Mouse (Mus musculus): ENCODE results near the gene Sec23b.
"Not testable (repeated sequence)": the region's sequence is repeated elsewhere in the genome, so short reads cannot be mapped to it uniquely, and the experiment has no call there.

The Sec23b gene

DNA sequence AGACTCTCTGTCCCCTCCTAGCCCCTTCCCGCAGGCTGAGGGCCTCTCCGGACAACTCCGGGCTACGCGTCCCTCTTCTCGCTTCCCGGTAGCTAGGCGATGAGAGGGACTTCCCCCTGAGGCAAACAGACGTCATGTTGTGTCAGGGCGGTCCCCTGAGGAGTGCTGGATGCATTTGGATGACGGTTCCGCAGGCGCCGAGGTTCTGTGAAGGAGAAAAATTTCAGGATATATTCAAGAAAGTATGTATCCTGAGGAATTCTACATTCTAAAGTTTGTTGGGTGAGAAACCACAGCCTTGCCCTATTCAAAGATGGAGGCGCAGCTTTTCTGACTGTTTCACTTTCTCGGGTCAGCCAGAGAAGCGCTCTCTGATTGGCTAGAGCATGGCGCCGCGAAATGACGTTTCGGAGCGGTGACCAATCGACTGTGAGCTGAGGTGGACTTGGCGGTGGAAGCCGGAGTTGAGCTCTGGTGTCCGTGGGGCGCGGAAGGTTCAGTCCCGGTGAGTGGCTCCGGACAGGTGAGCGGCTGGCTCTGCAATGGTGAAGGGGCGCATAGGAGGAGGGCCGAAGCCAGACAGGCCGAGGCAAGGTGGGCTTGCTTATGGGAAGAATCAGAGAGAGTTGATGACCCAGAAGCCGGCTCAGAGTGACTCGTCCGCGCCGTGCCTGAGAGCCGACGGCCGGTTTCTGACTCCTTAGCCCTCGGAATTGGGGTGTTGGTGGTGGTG, at the start of gene Sec23b:
Gene Sec23b, plus strand, starts transcription at position 410 of the 733 bp plus-strand sequence.
- peak; percentile 99 for ATAC-seq (ENCODE audit: insufficient number of reproducible peaks, low FRiP score, low TSS enrichment)

DNA sequence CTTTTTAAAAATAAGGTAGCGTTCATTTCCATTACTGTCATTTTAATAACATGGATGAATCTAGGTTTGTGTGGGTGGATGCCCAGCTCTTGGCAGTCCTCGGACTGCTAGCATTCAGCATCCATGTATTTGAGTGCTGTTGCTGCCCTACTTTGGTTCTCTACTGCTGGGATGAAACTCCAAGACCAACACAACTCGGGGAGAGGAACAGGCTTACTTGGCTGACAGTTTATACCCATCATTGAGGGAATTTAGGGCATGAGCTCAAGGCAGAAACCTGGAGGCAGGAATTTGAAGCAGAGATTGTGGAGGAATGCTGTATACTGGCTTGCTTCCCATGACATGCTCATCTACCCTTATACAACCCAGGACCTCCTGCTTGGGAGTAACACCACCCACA, 41.4 kb upstream of the Sec23b start:
- ATAC-seq (ENCODE audit: insufficient number of reproducible peaks, low FRiP score, low TSS enrichment) = no peak

DNA sequence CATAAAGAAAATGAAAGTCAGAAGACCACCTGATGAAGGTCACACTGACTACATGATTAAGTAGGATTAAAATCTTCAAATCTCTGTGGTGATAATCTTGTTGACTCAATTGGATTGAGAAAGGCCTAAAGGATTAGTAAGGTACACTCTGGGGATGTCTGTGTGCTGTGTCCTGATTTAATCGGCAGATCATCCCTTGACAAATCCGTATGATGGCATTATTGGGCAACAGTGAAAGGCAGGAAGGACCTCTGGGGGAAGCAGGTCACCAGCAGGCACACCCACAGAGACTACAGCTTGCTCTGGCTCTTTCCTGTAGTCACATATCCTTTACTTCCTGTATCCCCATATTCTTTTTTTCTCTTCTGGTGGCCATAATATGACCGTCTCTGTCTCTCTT, 36.3 kb upstream of the Sec23b start:
- no peak for ATAC-seq (ENCODE audit: insufficient number of reproducible peaks, low FRiP score, low TSS enrichment)

DNA sequence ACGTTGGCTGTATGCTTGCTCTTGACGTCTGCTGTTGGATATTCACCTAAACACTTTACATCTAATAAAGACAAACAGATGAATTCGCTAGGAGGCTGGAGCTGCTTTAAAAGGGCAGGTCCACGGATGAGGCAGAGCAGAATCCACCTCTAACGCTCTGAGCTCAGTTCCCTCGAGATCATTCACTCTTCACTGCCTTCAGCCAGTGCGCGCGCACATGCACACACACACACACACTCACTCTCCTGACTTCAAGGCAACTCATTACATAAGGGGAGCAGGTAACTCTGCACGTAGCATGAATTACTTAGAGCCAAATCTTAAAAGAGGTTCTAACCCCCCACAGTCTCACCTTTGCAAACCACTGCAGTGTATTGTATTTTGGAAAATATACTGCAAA, 30.2 kb upstream of the Sec23b start:
- no peak for ATAC-seq (ENCODE audit: insufficient number of reproducible peaks, low FRiP score, low TSS enrichment)

GRCm38 (mm10) chr2:144526981-144527820, 28.8 kb upstream of the Sec23b start, which contains the start of the genes Dzank1 and Polr3f:
Dzank1 (minus strand) TSS chr2:144527414.
Polr3f (plus strand) TSS chr2:144527718.
- ATAC-seq (ENCODE audit: insufficient number of reproducible peaks, low FRiP score, low TSS enrichment) = peak; percentile 96

DNA sequence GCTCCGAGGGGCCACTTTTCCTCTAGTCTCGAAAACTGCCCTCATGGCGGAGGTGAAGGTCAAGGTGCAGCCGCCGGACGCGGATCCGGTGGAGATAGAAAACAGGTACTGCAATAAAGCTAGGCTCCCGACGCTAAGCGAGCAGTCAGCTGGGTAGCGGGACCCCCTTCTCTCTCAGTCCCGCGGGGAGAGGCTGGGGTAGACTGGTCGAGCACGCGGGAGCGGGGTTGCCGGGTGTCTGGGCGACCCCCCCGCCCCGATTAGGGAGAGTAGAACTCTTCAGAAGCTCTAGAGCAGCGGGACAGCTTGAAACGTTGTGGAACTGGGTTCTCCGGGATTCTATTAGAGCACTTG, 28.2 kb upstream of the Sec23b start:
- peak; percentile 29; the same call in 1 of the 2 replicates for ATAC-seq (ENCODE audit: insufficient number of reproducible peaks, low FRiP score, low TSS enrichment)

- no peak for ATAC-seq (ENCODE audit: insufficient number of reproducible peaks, low FRiP score, low TSS enrichment)
Measured at GRCm38 (mm10) chr2:144537123-144537522, 18.9 kb upstream of the Sec23b start.

DNA sequence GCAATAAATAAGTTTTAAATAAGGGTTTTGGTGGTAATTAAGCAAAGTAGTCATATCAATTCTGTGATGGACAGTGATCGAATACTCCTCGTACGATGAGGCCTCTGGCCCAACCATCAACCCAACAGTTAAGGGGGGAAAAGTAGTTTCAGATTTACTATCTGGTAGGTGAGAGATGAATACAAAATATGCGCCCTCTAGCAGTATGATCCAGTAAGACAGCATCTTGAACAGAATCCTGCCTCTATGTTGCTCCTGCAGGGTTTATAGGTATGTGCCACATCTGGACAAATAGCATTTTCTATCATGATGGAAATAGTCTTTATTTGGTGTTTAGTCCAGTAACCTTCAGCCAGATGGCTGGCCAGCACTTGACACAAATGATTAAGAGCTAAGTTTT, 14.8 kb upstream of the Sec23b start:
- no peak for ATAC-seq (ENCODE audit: insufficient number of reproducible peaks, low FRiP score, low TSS enrichment)

DNA sequence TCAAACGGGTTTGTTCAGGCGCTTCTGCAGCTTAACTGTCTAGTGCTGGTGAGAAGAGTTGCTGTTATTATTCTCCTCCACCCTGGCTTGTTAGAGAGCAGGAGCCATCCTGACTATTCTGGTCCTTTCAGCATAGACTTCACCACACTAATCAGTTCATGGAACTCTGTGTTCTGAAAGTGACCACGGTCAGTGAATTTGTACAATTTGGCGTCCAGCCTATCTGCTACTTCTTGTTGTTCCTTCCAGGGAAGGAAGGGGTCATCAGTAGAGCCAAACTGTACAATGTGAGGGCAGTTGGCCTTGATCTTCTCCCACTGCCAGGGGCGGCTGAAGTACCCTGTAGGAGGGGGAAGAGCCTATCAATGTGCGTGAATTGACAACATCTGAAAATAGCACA, 12.4 kb upstream of the Sec23b start:
- ATAC-seq (ENCODE audit: insufficient number of reproducible peaks, low FRiP score, low TSS enrichment) = no peak

- ATAC-seq (ENCODE audit: insufficient number of reproducible peaks, low FRiP score, low TSS enrichment) = no peak
Measured at GRCm38 (mm10) chr2:144544630-144545029, 11.4 kb upstream of the Sec23b start.

- ATAC-seq (ENCODE audit: insufficient number of reproducible peaks, low FRiP score, low TSS enrichment) = no peak
Measured at GRCm38 (mm10) chr2:144545061-144545460, 11.0 kb upstream of the Sec23b start.

DNA sequence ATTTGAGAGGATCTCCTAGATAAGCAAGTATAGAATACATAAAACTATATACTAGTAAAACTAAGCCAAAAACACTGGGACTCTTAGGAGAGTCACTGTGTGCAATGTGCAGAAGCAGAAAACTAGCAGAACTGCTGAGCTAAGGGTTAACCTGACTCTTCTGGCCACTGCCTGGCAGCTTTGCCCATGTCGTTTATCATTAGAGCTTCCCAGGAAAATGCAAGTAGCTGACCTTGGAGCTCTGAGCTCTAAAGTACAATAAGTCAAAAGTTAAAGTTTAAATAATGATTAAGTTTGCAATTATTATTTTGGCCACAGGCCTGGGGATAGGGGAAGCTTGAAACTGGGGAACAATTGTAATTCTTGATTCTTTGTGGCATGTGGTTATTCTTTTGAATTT, 10.5 kb upstream of the Sec23b start:
- ATAC-seq (ENCODE audit: insufficient number of reproducible peaks, low FRiP score, low TSS enrichment) = no peak

DNA sequence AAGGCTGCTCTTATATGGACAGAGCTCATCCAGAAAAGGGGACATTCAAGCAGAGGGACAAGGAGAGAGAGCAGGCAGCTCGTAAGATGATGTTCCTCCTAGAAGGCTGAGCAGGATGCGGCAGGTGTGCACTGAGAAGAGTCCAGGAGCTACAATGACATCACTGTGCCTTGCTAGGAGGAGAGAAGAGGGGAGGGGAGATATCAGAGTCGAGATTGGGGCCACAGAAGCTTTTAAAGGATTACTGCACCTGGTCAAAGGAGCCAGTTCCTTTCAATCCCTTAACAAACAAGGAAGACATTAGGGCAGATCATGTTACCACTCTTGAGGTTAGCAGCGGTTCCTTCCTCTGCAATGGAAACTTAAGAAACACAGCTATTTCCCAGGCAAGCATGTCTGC, 8.5 kb upstream of the Sec23b start:
- no peak for ATAC-seq (ENCODE audit: insufficient number of reproducible peaks, low FRiP score, low TSS enrichment)

DNA sequence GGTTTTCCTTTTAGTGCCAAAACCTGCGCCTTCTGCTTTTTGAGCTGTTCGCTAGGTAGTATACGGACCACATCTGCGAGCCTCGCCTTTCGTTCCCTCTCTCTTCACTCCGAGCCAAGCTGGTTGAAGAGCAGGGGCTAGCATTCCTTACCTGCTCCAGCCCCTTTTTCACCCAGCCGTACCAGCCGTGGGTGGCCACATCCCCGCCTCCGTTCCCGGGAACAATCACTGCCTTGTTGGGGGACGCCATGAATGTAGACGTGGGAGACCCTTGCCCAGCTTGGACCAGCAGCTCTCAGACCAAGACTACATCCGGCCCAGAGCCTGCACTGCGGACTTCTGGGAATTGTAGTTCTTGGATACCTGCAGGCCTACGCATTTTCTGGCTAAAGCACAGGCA, 5.5 kb upstream of the Sec23b start, which contains the start of gene Rbbp9:
Gene Rbbp9, minus strand, starts transcription at position 341 of the 400 bp plus-strand sequence.
- ATAC-seq (ENCODE audit: insufficient number of reproducible peaks, low FRiP score, low TSS enrichment) = peak; percentile 93

DNA sequence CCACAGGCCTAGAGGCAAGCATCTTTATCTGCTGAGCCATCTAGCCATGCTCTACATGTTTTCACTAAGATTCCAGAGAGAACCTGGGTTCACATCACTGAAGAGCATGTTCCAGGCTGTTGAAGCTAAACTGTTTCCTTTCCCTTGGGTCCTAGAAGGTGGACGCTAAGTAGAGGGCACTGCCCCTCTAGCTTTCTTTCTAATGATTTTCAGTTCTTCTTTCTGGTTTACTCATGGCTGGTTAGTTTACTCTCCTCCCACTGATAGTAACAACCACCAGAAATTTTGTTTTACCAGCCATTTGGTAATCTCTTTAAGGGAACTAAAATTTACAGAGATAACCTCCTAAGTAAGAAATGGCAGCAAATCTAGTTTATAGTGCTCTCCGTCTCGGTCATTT, 2.1 kb upstream of the Sec23b start:
- no peak for ATAC-seq (ENCODE audit: insufficient number of reproducible peaks, low FRiP score, low TSS enrichment)

- no peak for ATAC-seq (ENCODE audit: insufficient number of reproducible peaks, low FRiP score, low TSS enrichment)
Measured at GRCm38 (mm10) chr2:144555286-144555819, 676 bp upstream of the Sec23b start.

GRCm38 (mm10) chr2:144588723-144589122, 32.7 kb downstream of the Sec23b start:
- ATAC-seq (ENCODE audit: insufficient number of reproducible peaks, low FRiP score, low TSS enrichment) = no peak

- ATAC-seq (ENCODE audit: insufficient number of reproducible peaks, low FRiP score, low TSS enrichment) = not testable (repeated sequence)
Measured at GRCm38 (mm10) chr2:144593036-144593435, 37.0 kb downstream of the Sec23b start.

DNA sequence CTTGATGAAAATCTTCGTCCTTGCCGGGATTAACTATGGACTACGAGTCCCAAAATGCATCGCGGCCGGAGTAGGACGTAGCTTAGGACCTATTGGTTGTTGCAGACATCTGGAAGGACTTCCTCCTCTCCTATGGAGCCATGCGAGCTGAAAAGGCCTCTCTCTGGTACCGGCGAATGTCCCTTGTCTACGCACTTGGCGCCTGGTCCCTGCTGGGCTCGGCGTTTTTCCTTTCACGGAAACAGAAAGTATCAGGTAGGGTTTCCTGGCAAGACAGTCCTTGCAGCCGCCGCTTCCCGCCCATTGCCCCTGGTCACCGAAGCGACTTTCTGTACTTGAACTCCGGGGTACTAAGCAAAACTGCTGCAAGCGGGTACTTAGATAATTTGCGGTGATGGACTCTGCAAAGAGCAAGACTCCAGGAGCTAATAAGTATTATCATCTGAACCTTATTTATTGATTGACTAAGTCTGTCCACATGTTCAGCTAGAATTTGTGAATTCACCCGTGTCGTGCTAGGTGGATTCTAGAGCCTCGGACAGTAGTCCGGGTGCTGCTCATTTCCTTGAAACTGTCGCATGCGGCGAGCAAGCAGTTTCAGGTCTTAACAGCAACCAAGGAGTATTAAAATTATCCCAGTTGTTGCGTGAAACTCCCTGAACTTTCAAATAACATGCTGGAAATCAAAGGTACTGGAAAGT, 38.1 kb downstream of the Sec23b start, which contains the start of gene Smim26:
Gene Smim26, plus strand, starts transcription at position 104 of the 701 bp plus-strand sequence.
- ATAC-seq (ENCODE audit: insufficient number of reproducible peaks, low FRiP score, low TSS enrichment) = peak; percentile 98

DNA sequence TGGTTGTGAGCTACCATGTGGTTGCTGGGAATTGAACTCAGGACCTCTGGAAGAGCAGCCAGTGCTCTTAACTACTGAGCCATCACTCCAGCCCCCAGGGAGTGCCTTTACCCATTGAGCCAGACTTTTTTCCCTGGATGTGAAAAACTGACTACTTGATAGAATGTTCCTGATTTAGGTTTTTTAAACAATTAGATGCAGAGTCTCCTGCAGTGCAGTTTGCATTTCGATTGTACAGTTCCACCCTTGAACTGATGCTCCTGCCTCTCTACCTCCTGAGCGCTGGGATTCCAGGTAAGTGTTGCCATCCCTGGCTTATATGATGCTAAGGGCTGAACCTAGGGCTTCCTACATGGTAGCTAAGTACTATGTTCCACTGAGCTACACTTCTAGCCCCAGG, 42.0 kb downstream of the Sec23b start:
- no peak for ATAC-seq (ENCODE audit: insufficient number of reproducible peaks, low FRiP score, low TSS enrichment)
